Mouse (Mus musculus) heart, postnatal 0 days (tissue): ENCODE results near the gene Ryr2. TPM values are rescaled to one million over a fixed set of nuclear protein-coding genes. Genes with fewer than 3 reads are reported as not detected.

ENCODE experiments used
- ATAC-seq: fragments of 200-750 bp; cut with Nextera tagmentation; 2 replicates; pipeline ENCODE4 v1.8.0; 2017; ENCODE audit warnings: low read depth, moderate number of reproducible peaks, moderate library complexity; ENCODE audit not compliant: insufficient read depth
- DNase-seq: peaks from one replicate; pipeline ENCODE4 v3.0.0-alpha.2; 2016; ENCODE audit warnings: low spot score
- H3K27ac ChIP-seq: fragments of 300-500 bp; sonication (generic); 2 replicates; pipeline ENCODE4 v1.5.1; 2014; ENCODE audit warnings: low read depth, mild to moderate bottlenecking
- H3K27me3 ChIP-seq: fragments of 300-500 bp; sonication (generic); 2 replicates; pipeline ENCODE4 v1.6.1; 2014; ENCODE audit warnings: low read length, mixed read lengths; ENCODE audit not compliant: control insufficient read depth, insufficient read depth
- H3K36me3 ChIP-seq: fragments of 300-500 bp; sonication (generic); replicated peaks from 2 replicates; pipeline ENCODE4 v1.6.1; 2014; ENCODE audit warnings: low read length, mixed read lengths; ENCODE audit not compliant: control insufficient read depth, insufficient read depth
- H3K4me1 ChIP-seq: fragments of 300-500 bp; sonication (generic); 2 replicates; pipeline ENCODE4 v1.6.1; 2014; ENCODE audit warnings: antibody characterized with exemption; ENCODE audit not compliant: control insufficient read depth, insufficient read depth
- H3K4me2 ChIP-seq: fragments of 300-500 bp; sonication (generic); 2 replicates; pipeline ENCODE4 v1.6.1; 2014; ENCODE audit warnings: low read depth, mild to moderate bottlenecking, low read length, moderate library complexity
- H3K4me3 ChIP-seq: fragments of 300-500 bp; sonication (generic); 2 replicates; pipeline ENCODE4 v1.5.1; 2014; ENCODE audit warnings: low read depth, low read length
- H3K9ac ChIP-seq: fragments of 300-500 bp; sonication (generic); replicated peaks from 2 replicates; pipeline ENCODE4 v1.6.1; 2014; ENCODE audit warnings: low read depth, low read length, mixed read lengths
- H3K9me3 ChIP-seq: fragments of 300-500 bp; sonication (generic); replicated peaks from 2 replicates; pipeline ENCODE4 v1.6.1; 2016; ENCODE audit warnings: low read length; ENCODE audit not compliant: control insufficient read depth
- CTCF ChIP-seq: IDR thresholded peaks from 2 replicates; pipeline ENCODE4 v1.5.1; 2016; ENCODE audit warnings: antibody characterized with exemption, control low read depth, low read depth
- EP300 ChIP-seq: IDR thresholded peaks from 2 replicates; pipeline ENCODE4 v1.6.1; 2016; ENCODE audit warnings: antibody characterized with exemption, low read depth
- WGBS: fragments of 180-500 bp; shearing (Covaris S2); extraction: QIAGEN DNeasy Blood & Tissue Kit; methylation state at CpG from one replicate; pipeline ENCODE4 v1.1.7; 2014; 5-methylcytosine and 5-hydroxymethylcytosine counted together
- polyA plus RNA-seq: library from polyadenylated mRNA; unstranded; fragments of >200 nt; fragmentation: Nextera tagmentation; extraction: Ambion mirVana; gene quantifications from 2 replicates; pipeline ENCODE4 v1.2.1, GENCODE M21; 2015
- total RNA-seq: library from RNA; depleted of rRNA; stranded (reverse); fragments of >200 nt; gene quantifications from 2 replicates; pipeline ENCODE4 v1.2.3, GENCODE M21; 2014; ENCODE audit warnings: low replicate concordance

Gene Ryr2
- total and polyA plus RNA-seq, 2 experiments from 2014 or later: 61.4 to 396 TPM

GRCm38 (mm10) chr13:11716216-11716615 lies 390.5 kb downstream of the Ryr2 start:
- no peaks in the 10 kb centered on the region for H3K4me1 ChIP-seq

GRCm38 (mm10) chr13:11709708-11710471 lies 396.9 kb downstream of the Ryr2 start:
- H3K27me3 ChIP-seq: no peaks in the 10 kb centered on the region
- H3K36me3 ChIP-seq: peaks cover 77% of the 10 kb centered on the region
- ATAC-seq: peak; percentile 36; the same call in 1 of the 2 replicates
- H3K9me3 ChIP-seq: no peaks in the 10 kb centered on the region
- DNase-seq: no peak
- 62% methylated on average over 7 of the region's 7 CpGs for whole genome bisulfite sequencing
- TF ChIP-seq CTCF: no peak
- no peak overlapping the region for H3K9ac ChIP-seq
- no peak overlapping the region for H3K4me3 ChIP-seq
- no peaks in the 10 kb centered on the region for H3K4me1 ChIP-seq
- H3K4me2 ChIP-seq: no peak overlapping the region
- H3K27ac ChIP-seq: no peak overlapping the region

More at GRCm38 (mm10) chr13:11716216-11716615, 390.5 kb downstream of the Ryr2 start:
- H3K9ac ChIP-seq: no peak overlapping the region
- ATAC-seq (no peak), DNase-seq (no peak)
- no peak overlapping the region for H3K4me3 ChIP-seq
- peaks cover 80% of the 10 kb centered on the region for H3K36me3 ChIP-seq
- TF ChIP-seq CTCF (no peak), EP300 (no peak)
- WGBS: 79% methylated on average over 4 of the region's 4 CpGs
- H3K9me3 ChIP-seq: no peaks in the 10 kb centered on the region
- no peak overlapping the region for H3K27ac ChIP-seq
- no peak overlapping the region for H3K4me2 ChIP-seq
- H3K27me3 ChIP-seq: no peaks in the 10 kb centered on the region

GRCm38 (mm10) chr13:11701721-11702120 lies 405.0 kb downstream of the Ryr2 start:
- no peak overlapping the region for H3K4me2 ChIP-seq
- WGBS: 89% methylated on average over 3 of the region's 3 CpGs
- no peak overlapping the region for H3K4me3 ChIP-seq
- TF ChIP-seq CTCF: no peak
- TF ChIP-seq EP300: no peak
- 0 out of 2 replicates have a peak, but pooled peaks have one; percentile 13 for ATAC-seq
- no peak overlapping the region for H3K9ac ChIP-seq
- H3K27ac ChIP-seq: no peak overlapping the region
- no peaks in the 10 kb centered on the region for H3K27me3 ChIP-seq
- H3K4me1 ChIP-seq: no peaks in the 10 kb centered on the region
- no peak for DNase-seq
- H3K36me3 ChIP-seq: peaks cover 64% of the 10 kb centered on the region
- H3K9me3 ChIP-seq: no peaks in the 10 kb centered on the region

- Histone ChIP-seq H3K36me3 (peaks cover 43% of the 10 kb centered on the region), H3K4me1 (no peaks in the 10 kb centered on the region), H3K9me3 (no peaks in the 10 kb centered on the region), H3K27me3 (no peaks in the 10 kb centered on the region), H3K4me3 (no peak overlapping the region), H3K27ac (no peak overlapping the region), H3K9ac (no peak overlapping the region), H3K4me2 (no peak overlapping the region)
- 72% methylated on average over 1 of the region's 1 CpGs for WGBS
- DNase-seq: no peak
- TF ChIP-seq CTCF (no peak), EP300 (no peak)
- no peak for ATAC-seq
Observed at GRCm38 (mm10) chr13:11696496-11696895, 410.2 kb downstream of the Ryr2 start.

- no peaks in the 10 kb centered on the region for H3K9me3 ChIP-seq
- H3K4me2 ChIP-seq: no peak overlapping the region
- H3K27me3 ChIP-seq: no peaks in the 10 kb centered on the region
- H3K36me3 ChIP-seq: peaks cover 54% of the 10 kb centered on the region
- no peak overlapping the region for H3K9ac ChIP-seq
- TF ChIP-seq CTCF (no peak), EP300 (no peak)
- no peak overlapping the region for H3K27ac ChIP-seq
- no peak overlapping the region for H3K4me3 ChIP-seq
- DNase-seq: no peak
- no peak for ATAC-seq
- H3K4me1 ChIP-seq: no peaks in the 10 kb centered on the region
- 88% methylated on average over 4 of the region's 4 CpGs for WGBS
Observed at GRCm38 (mm10) chr13:11681802-11682201, 424.9 kb downstream of the Ryr2 start.

- TF ChIP-seq EP300 (no peak), CTCF (no peak)
- Histone ChIP-seq H3K4me3 (no peak overlapping the region), H3K9me3 (no peaks in the 10 kb centered on the region), H3K4me1 (no peaks in the 10 kb centered on the region), H3K27me3 (no peaks in the 10 kb centered on the region), H3K4me2 (no peak overlapping the region), H3K36me3 (peaks cover 40% of the 10 kb centered on the region), H3K27ac (no peak overlapping the region), H3K9ac (no peak overlapping the region)
- ATAC-seq (no peak), DNase-seq (no peak)
Observed at GRCm38 (mm10) chr13:11662815-11663214, 443.9 kb downstream of the Ryr2 start.
